Mouse (Mus musculus): Measurements from ENCODE around the gene Apln.

Gene Apln

GRCm38 (mm10) chrX:48034144-48035113 lies at the start of gene Apln:
Gene Apln (minus strand): TSS chrX:48034853.
- WGBS: 3% methylated on average over 67 of the region's 73 CpGs

- 46% methylated on average over 5 of the region's 5 CpGs for WGBS
Measured at GRCm38 (mm10) chrX:48082364-48082763, 47.7 kb upstream of the Apln start.

- WGBS: 55% methylated on average over 4 of the region's 4 CpGs
Measured at GRCm38 (mm10) chrX:48076806-48077425, 42.3 kb upstream of the Apln start.

- 57% methylated on average over 3 of the region's 3 CpGs for WGBS
Measured at GRCm38 (mm10) chrX:48074691-48075090, 40.0 kb upstream of the Apln start.

GRCm38 (mm10) chrX:48072401-48072800 lies 37.7 kb upstream of the Apln start:
- 71% methylated on average over 5 of the region's 5 CpGs for WGBS

GRCm38 (mm10) chrX:48071961-48072360 lies 37.3 kb upstream of the Apln start:
- WGBS: 56% methylated on average over 3 of the region's 3 CpGs

GRCm38 (mm10) chrX:48066891-48067290 lies 32.2 kb upstream of the Apln start:
- 77% methylated on average over 3 of the region's 3 CpGs for WGBS

- 57% methylated on average over 5 of the region's 5 CpGs for WGBS
Measured at GRCm38 (mm10) chrX:48064166-48064853, 29.7 kb upstream of the Apln start.

- 47% methylated on average over 4 of the region's 4 CpGs for whole genome bisulfite sequencing
Measured at GRCm38 (mm10) chrX:48062481-48062880, 27.8 kb upstream of the Apln start.

GRCm38 (mm10) chrX:48054186-48055015 lies 19.7 kb upstream of the Apln start:
- WGBS: 7% methylated on average over 31 of the region's 31 CpGs

GRCm38 (mm10) chrX:48053743-48054142 lies 19.1 kb upstream of the Apln start:
- 38% methylated on average over 3 of the region's 3 CpGs for WGBS

GRCm38 (mm10) chrX:48046315-48046714 lies 11.7 kb upstream of the Apln start:
- 93% methylated on average over 2 of the region's 2 CpGs for WGBS

GRCm38 (mm10) chrX:48044261-48044660 lies 9.6 kb upstream of the Apln start:
- 75% methylated on average over 1 of the region's 1 CpGs for WGBS

- 76% methylated on average over 4 of the region's 4 CpGs for WGBS
Measured at GRCm38 (mm10) chrX:48042748-48043147, 8.1 kb upstream of the Apln start.

- 58% methylated on average over 3 of the region's 3 CpGs for WGBS
Measured at GRCm38 (mm10) chrX:48040379-48040778, 5.7 kb upstream of the Apln start.

GRCm38 (mm10) chrX:48033766-48034143 lies 898 bp downstream of the Apln start:
- 6% methylated on average over 11 of the region's 11 CpGs for WGBS

GRCm38 (mm10) chrX:48033024-48033423 lies 1.6 kb downstream of the Apln start:
- WGBS: 38% methylated on average over 3 of the region's 3 CpGs

GRCm38 (mm10) chrX:48031866-48032265 lies 2.8 kb downstream of the Apln start:
- WGBS: 77% methylated on average over 5 of the region's 5 CpGs

GRCm38 (mm10) chrX:48030593-48030992 lies 4.1 kb downstream of the Apln start:
- 75% methylated on average over 3 of the region's 3 CpGs for WGBS

- WGBS: 83% methylated on average over 1 of the region's 1 CpGs
Measured at GRCm38 (mm10) chrX:48022811-48023210, 11.8 kb downstream of the Apln start.

GRCm38 (mm10) chrX:48019940-48020339 lies 14.7 kb downstream of the Apln start:
- WGBS: 3% methylated on average over 5 of the region's 5 CpGs

Measured in cerebral cortex, adult 2 months (tissue).